Mouse (Mus musculus) hematopoietic stem cell, adult 5-6 weeks (primary cell): ENCODE measurements at regions not wholly inside any gene's neighbourhood (a gene's known extent, or its start where the extent isn't known, plus 50 kb on each side); places are given as distances from the start of the nearest gene placed in this dataset.

ENCODE experiments used
- ATAC-seq, 2 experiments: fragments of 125-278 bp in 1 of 2; replicated peaks in 1 of 2; 2 replicates each; pipeline ENCODE4 v1.8.0; 2016 to 2017; ENCODE audit warnings: inconsistent platforms in 2 of 2, mild to moderate bottlenecking in 2 of 2, moderate number of reproducible peaks in 2 of 2, low read depth in 1 of 2, moderate TSS enrichment in 1 of 2; ENCODE audit not compliant: low FRiP score in 2 of 2, poor library complexity in 2 of 2, severe bottlenecking in 2 of 2, insufficient read depth in 1 of 2, low TSS enrichment in 1 of 2

DNA sequence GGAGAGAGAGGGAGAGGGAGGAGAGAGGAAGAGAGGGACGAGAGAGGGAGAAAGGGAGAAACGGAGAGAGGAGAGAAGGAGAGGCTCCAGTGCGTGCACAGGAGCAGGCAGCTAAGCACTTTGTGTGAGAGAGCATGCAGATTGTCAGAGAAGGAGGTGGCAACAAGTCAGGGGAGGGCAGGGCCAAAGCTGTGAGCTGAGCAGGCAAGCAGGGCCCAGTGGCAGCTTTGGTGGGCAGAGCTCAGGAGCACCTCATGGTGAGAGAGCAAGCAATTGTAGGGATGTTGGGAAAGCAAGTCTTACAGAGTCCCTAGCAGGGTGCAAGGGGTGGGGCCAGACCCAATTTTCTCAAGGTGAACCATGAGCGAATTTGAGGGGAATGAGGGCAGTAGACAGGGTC lies 234.3 kb upstream of the Hey2 start:
- ATAC-seq = no peak

DNA sequence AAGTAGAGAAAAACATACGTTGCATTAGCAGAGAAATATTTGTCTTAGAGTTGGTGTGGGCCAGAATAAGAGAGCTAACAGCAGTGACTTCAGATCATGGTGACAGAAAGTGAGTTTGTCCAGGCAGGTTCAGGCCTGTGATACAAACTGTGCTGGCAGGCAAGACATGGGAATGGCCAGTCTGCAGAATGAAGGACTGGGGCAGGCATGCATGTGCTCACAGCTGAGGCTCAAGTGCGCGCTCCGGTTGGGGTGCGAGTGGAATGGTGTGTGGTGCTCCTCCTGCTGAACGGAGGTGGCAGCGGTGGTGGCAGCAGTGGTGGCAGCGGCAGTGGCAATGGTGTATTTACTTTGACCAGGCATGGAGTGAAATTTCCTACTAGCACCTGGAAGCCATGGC lies 233.8 kb upstream of the Hey2 start:
- ATAC-seq = no peak

DNA sequence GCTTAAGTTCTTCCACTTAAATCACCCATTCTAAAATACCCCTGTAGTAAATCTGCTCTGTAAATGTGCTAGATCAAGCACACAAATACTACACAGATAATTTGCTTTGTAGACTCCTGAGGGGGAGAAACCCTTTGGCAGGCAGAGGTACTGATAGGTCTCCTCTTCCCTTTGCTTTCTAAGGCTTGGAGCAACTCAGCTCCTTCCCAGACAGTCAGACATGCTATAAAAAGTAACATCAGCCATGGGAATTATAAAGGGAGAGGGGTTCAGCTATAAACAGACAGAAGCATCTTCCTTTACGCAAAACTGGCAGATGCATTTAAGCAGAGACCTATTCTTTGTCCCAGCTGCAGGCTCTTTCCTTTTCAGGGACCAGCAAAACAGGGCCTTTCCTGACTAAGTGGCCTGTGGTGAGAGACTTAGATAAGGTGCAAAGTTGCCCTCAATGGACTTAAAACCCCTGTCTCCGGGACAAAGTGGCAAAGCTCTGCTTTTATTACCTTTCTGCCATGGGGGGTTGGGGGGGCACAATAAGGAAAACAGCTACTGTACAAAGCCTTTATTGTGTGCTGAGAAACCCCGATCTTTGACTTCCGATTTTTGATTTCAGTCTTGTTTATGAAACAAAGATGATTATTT lies 231.5 kb upstream of the Hey2 start:
- no peak for ATAC-seq

DNA sequence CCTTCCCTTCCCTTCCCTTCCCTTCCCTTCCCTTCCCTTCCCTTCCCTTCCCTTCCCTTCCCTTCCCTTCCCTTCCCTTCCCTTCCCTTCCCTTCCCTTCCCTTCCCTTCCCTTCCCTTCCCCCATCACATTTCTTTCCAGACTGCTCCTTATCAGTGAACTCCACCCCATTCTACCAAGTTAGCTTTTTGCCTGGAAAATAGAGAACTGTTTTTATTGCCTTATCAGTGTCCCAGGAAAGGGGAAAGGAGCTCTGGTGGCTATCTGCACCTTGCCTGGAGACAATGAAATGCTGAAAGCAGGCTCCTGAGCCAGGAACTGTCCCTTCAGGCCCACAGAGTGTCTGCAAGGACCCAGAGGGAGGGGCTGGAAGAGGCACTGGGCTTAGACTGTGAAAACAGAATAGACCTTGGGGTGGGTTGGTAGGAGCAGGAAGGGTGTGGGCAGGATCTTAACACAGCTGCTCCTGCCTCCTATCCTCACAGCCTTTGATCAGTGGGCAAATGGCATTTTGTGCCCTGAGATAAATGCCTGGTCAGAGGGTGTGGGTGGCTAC lies 226.1 kb upstream of the Hey2 start:
- no peak for ATAC-seq

DNA sequence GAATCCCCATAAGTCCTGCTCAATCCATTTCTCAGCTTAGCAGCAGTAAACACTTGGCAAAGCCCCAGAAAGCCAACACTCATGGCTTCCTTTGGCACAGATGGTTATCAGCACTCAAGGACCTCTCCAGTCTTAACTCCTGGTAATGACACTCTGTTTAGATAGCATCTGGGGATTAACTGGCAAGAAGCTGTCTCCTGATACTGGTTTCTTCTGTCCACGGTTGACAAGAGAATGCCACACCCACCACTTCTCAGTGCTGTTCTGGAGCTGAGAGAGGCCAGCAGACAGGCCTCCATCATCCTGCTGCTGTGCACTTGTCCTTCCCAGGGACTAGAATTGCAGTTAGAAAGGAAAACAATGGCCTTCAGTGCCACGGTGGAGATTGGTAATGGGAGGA lies 220.1 kb upstream of the Hey2 start:
- no peak; a peak in 1 of 4 replicates for ATAC-seq

DNA sequence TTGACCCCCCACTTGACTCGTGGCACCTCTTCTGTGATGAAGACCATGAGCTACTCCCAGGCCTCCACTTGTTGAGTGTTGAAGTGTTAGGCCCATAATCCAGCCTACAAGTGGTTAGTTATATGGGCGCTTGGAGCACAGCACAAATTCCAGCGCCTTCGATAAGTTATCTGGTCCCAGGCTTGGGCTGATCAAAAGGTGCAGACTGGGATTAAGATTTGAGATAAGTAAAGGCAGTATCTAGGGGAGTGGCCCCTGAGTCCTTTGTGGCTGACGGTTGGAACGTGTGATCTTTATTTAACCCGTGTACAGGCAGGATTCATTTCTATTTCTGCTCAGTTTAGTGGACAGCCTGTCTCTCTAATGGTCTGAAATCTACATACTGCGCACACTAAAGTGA lies 210.7 kb upstream of the Hey2 start:
- no peak for ATAC-seq

DNA sequence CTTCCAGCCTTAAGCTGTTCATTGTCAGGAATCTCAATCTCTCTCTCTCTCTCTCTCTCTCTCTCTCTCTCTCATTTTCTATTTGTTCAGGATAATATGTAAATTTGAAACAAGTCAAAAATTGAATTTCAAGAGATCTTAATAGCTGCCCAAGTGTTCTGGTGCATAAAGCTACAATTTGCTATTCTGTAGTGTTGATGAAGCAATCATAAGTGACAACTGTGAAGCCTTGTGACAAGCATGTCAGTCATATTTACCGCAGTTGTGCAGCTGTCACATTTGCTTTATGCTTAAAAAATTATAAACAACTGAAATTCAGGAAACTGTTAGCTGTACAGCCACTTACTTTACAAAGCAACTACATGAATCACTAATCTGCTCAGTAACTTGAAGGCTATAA lies 208.6 kb upstream of the Hey2 start:
- no peak for ATAC-seq

DNA sequence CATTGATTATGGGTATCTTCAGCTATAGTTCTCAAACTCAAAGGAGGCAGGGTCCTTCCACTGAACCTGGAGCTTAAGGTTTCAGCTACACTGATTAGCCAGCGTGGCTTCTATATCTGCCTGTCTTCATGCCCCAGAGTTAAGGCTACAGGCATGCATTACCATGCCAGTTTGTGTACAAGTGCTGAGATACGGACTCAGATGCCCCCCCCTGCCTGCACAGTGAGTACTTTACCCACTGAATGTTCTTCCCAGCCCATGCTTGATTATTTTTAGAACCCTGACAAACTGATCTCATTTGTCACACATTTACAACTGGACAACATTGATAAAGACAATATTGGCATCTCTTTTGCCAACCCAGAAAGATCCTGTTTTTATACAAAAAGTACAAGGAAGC lies 206.8 kb upstream of the Hey2 start:
- ATAC-seq = no peak

DNA sequence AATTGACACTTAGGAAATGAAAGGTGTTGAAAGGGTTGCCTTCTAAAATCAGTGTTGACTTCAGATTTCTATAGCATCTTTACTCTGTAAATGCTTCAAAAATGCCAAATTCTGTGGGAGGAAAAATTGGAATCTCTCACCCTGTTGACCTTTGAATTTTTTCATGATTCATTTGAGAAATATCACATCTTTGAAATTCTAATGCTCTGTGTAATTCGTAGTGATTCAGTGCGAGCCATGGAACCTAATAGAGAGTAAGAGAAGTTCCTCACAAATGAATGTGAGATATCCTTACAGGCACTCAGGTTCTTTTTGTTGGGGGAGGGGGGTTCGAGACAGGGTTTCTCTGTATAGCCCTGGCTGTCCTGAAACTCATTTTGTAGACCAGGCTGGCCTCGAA lies 193.0 kb upstream of the Hey2 start:
- no peak for ATAC-seq

DNA sequence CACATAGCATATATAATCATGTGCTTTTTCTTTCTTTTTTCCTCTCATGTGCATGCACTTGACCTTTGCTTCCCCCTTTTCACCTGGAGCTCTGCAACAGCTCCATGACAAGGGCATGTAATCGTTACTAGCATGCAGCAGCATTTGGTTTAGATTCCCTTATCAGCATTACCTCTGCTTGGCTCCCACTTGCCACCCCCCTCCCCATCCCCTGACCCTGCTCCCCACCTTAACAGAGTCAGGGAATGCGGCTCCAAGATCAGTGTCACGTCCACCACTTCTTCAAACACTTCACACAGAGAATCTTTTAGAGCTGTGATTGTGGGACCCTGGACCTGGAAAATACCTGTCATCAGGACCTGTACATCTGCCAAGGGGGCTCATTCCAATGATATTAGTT lies 192.2 kb upstream of the Hey2 start:
- ATAC-seq = no peak

DNA sequence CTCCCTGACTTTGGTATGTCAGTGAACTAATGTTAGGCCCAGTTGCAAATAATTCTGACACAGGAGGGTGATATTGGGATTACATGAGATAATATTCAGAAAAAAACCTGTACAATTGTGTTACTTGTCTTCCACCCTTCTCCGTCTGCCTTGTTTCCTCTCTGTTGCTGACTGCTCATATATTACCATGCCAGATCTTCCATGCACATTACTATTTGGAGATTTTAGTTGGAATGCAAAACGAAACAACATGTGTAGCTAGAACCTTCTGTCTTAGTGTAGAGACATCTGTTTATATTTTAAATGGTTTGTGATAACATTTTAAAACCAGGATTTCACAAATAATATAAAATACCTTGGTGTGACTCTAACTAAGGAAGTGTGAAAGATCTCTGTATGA lies 188.1 kb upstream of the Hey2 start:
- ATAC-seq = no peak

DNA sequence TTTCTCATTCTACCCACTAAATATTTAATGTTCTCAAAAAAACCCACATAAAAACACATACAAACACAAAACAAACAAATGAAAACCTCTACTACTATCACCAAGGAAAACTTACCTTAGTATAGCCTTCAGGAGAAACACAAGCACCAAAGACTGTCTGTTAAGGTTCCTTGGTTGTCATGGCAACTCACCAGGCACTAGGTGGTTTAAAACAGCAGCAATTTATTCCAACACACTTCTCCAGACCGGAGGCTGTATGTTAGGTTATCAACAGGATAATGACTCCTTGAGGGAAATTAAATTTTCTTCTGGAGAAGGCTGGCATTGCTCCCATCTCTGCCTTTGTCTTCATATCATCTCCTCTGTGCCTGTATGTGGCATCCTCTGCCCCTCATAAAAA lies 183.8 kb upstream of the Hey2 start:
- no peak for ATAC-seq

DNA sequence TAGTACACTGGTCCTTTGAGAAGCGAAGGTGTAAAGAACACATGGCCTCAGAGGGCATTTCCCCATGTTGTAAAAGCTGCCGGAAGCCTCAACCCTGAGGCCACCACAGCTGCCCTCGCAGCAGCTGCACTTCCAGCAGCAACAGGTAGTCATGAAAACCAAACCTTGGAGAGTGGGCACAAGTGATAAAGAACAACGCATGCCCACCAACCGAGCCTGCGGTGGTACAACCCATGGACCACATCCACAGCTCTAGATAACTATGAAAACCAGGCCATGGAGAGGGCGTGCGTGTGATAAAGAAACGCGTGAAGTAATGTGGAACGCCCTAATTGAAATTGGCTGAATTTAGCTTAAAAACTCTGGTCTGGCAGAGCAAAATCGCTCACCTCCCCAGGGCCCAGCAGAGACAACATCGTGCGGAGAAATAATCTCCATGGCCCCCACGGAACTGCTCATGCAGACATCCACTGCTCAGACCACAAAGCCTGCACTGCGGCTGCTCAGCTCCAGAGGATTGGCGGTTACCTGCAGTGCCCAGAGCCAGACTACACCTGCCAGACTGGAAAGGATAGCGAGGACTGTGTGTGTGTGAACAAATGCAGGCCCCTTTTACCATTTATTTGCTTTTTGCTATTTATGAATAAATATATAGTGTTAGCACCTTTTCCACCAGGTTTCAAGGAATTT lies 170.2 kb upstream of the Hey2 start:
- peak; percentile 69 to 71 for ATAC-seq

DNA sequence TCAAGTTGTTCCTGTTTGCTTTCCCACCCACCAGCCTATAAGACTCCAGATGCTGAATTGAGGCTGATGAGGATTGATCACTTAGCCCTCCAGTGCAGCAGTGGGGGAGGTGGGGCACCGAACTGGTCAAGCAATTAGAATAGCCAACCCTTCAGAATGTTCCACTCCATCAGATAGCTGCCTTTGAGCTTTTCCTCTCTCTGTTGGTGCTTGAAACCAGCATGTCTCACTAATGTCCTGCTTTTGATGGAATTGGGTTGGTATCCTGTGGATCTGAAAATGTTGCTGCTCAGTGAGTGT lies 167.3 kb upstream of the Hey2 start:
- ATAC-seq = no peak

DNA sequence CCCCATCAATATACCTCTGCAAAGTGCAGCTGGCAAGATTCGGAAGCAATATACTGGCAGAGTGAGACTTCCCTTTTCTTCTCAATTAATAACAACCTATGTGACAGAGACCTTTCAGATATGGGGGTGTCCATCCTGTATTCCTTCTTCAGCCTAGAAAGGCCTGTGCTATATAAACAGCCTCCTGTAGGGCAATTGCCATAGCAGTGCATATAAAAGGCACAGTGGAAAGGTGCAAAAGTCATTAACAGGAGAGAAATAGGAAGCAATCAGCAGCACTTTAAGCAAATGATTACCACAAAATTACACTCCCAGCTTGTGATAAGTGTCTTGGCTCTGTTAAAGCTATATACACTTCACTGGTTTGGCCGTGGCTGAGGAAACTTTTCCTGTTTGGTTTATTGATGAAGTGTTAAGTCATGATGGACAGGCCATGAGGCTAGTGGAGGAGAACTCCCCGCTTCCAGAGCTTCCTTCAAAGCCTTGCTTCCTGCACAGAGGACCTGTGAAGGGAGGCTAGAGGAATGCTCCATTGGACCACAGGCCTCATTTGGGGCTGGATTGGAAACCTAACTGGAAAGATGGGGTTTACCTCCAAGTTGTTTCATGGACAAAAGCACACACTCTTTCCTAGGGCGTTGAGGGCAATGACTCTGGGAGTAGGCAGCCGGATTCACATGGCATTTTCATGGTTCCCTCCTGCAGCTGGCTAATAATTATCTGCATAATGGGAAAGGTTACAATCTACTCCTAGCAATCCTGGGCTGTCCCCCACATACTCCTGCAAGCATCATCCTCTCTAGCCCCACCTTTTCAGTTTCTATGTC lies 166.7 kb upstream of the Hey2 start:
- no peak for ATAC-seq

DNA sequence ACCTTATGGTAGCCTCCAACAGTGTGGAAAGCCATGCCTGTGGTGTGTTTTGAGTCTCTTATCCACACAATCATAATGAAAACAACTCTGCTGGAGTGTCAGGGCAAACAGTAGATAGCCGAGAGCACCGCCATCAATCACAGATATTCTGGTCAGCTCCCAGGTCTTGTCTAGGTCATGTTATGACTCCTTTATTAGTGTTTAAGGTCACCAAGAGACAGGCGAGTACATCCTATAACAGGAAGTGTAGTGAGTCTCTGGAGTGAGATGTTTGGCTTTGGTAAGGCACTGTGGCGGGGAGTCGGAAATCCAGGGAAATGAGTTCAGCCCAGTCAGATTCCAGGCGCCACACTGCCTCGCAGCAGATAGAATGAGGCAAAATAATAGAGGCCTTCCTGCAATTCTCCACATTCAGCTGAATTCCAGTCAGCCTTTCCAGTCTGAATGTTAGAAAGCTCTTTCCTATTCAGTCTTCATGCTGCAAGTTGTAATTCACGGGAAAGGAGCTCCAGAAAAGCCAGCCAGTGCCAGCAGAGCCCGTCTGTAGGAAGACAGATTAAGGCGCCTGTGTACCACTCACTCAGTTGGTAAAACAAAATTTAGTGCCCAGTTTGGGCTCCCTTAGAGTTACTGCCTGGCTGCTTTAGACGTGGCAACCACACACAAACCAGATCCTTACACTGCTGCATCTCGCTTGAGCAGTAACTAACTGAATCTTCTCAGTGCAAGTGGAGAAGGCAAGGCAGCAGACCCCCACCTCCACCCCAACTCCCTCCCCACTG lies 155.8 kb upstream of the Hey2 start:
- ATAC-seq = no peak

DNA sequence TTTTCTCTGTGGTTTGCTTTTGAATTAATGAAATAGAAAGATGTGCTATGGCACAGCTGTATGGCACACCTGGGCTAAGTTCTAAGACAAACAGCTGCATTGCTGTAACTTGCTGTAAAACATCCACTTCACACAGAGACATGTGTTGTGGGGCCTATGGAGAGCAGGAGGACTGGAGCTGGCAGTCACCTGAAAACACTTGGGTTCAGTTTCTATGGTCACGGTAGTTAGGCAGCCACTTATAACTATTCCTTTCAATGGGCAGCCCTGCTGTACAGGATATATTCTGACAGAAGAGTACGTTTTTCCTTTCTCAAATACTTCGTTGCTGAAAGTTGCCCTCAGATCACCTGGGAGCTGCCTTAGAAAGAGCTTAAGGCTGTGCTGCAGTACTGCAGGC lies 149.6 kb upstream of the Hey2 start:
- ATAC-seq = no peak
